Mouse (Mus musculus) hematopoietic stem cell, adult 5-6 weeks (primary cell): Measurements from ENCODE around the gene Ffar3. TPM values are rescaled to one million over a fixed set of nuclear protein-coding genes. Genes with fewer than 3 reads are reported as not detected.
"Not testable (repeated sequence)": the region's sequence is repeated elsewhere in the genome, so short reads cannot be mapped to it uniquely, and the experiment has no call there.

Experiments
- ATAC-seq, 2 experiments: fragments of 125-278 bp in 1 of 2; replicated peaks in 1 of 2; 2 replicates each; pipeline ENCODE4 v1.8.0; 2016 to 2017; ENCODE audit warnings: inconsistent platforms in 2 of 2, mild to moderate bottlenecking in 2 of 2, moderate number of reproducible peaks in 2 of 2, low read depth in 1 of 2, moderate TSS enrichment in 1 of 2; ENCODE audit not compliant: low FRiP score in 2 of 2, poor library complexity in 2 of 2, severe bottlenecking in 2 of 2, insufficient read depth in 1 of 2, low TSS enrichment in 1 of 2
- total RNA-seq: library from RNA; stranded (forward); fragments of 172-1452, 232-1000 nt; gene quantifications from 2 replicates; pipeline ENCODE4 v1.2.3, GENCODE M21; 2017

Gene Ffar3
- total RNA-seq, 1 experiment from 2014 or later: not detected

DNA sequence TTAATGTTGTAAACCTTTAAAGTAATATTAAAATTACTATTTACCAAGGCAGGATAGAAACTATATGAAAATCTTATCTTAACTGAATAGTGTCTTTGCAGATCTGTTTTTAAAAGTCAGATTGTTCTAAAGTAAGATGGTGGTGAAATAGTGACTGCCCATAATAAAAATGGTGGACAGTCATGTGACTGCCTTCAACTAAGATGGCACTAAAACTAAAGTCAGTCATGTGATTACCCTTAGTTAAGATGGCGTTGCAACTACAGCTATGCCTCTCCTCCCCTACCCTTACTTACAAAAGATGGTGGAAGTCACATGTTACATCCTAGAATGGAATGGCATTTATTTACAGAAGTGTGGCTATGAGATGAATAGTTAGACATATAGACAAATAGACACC, 4.6 kb downstream of the Ffar3 start:
- ATAC-seq: no peak

DNA sequence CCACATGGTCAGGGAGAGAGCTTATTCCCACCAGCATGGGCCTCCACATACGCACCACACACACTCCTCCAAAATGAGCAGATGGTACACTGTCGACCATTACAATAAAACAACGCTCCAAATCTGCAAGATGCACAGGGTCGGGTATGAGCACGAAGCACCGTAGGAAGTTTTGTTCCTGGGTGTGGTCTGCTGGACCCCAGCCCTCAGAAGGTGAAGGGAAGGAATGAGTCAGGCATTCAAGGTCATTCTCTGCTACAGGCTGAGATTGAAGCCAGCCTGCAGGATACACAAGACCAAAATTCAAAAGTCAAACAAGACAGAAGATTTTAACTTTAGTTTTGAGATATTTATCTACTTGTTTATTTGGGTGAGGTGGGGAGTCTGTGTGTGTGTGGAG, 8.0 kb downstream of the Ffar3 start:
- ATAC-seq: no peak

GRCm38 (mm10) chr7:30847386-30847785, 8.6 kb downstream of the Ffar3 start:
- no peak for ATAC-seq

GRCm38 (mm10) chr7:30846505-30847053, 9.4 kb downstream of the Ffar3 start:
- peak in 1 of 2 experiments; percentile 29; a peak in 1 of 4 replicates for ATAC-seq

DNA sequence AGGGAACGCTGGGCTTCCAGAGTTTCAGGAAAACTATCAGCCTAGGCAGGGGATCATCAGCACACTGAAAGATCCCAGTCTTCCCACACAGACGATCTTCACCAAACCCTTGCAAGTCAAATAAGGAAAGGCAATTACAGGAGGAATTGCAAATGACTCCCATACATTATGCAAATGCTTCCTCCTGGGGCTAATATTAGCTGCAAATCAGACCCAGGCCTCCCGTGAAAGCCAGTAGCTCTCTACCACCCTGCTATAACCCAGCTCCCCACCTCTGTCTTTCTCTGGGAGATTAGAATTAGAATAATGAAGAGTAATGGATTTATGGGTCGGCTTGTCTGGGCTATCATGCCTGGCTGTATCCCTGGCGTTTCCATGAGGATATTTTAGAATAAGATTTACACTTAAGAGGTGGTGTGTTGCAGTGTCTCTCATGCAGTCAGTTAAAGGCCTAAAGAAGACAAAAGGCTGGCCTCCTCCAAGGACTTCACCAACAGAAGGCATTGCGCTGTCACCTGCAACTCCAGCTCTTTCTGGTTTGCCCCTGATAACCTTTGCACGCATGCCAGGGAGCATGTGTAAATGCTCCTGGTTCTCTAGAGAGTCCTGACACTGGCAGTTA, 11.2 kb downstream of the Ffar3 start:
- no peak for ATAC-seq

DNA sequence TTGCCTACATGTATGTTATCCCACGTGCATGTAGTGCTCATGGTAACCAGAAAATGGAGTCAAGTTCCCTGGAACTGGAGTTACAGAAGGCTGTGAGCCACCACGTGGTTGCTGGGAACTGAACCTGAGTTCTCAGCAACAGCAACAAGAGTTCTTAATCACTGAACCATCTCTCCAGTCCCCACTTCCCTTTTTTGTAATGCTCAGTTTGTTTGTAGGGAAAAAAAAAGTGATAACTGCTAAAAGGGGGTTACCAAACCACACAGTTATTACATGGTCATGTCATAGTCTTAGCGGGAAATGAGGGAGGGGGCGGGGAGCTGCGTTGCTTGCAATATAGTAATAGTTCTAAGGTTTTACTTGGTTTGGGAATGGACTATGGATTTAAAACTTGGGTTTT, 13.9 kb downstream of the Ffar3 start:
- peak; percentile 81 to 92 for ATAC-seq

DNA sequence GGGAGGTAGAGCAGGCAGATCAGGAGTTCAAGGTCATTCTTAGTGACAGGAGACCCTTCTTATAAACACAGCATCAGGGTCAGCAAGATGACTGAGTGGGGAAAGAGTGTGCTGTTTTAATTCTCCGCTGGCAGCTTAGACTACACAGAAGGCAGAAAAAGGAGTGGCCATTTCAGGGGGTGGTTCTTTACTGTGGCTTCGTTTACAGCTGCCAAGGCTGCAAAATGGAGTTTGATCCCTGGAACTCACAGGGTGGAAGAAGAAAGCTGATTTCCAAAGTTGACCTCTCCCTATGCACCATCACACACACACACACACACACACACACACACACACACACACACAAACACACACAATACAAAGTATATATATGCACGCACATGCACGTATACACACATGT, 14.6 kb downstream of the Ffar3 start:
- ATAC-seq: no peak

DNA sequence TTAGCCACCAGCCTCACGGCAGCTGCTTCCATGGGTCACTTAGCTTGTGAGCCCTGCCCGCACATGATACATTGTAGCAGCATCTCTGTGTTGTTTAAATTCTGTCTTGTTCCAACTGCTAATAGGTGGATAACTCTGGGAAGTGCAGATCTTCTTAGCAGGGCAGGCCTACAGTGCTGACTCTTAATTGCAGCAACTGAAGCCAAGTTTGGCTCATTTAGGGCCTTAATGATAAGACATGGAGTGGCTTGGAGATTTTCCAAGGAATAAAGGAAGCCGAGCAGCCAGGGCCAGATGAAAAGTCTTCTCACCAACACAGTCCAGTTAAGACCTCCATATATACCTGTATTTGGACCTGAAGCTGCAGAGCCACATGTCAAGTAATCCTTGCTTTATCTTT, 15.7 kb downstream of the Ffar3 start:
- ATAC-seq: no peak

GRCm38 (mm10) chr7:30837277-30837676, 18.7 kb downstream of the Ffar3 start:
- ATAC-seq: no peak

GRCm38 (mm10) chr7:30832684-30833083, 23.3 kb downstream of the Ffar3 start:
- ATAC-seq: peak; percentile 14 to 27; a peak in 1 of 4 replicates

DNA sequence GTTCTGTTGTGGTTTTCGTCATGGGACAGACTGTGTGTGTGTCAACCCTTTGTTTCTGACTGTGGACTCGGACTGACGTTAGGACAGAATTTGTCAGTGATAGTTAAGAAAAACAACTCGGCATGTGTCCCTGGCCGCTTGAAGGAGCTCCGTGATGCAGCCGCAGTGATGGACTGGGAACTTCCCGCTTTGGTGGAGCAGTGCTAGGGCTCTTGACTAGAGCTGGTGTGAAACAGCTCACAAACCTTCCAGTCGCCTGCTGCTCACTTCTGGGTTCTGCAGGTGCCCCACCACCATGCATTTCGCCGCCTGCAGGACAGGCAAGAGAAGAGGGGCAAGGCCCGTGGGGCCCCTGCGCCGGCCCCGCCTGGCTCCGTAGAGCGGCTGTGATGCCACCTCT, 23.7 kb downstream of the Ffar3 start:
- peak; percentile 49 to 51; a peak in 2 of 4 replicates for ATAC-seq

GRCm38 (mm10) chr7:30829428-30829827, 26.6 kb downstream of the Ffar3 start:
- ATAC-seq: no peak

DNA sequence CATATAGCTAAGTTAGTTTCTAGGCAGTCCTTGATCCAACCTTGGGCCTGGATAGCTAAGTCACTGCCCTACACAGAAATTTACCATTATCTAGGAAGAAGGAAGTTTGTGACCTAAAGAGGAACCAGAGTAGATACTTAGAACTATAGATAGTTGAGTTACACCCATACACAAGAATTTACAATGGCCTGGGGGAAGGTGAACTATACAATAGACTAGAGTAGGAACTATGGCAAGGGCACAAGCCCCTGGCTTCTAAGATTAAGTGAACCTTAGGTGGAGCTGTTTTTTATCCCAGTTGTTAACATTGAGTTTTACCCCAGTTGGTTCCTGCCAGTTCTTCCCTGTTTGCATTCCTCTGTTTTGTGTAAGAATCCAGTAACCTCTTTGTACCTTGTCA, 27.1 kb downstream of the Ffar3 start:
- not testable (repeated sequence) for ATAC-seq

GRCm38 (mm10) chr7:30826660-30827059, 29.3 kb downstream of the Ffar3 start:
- ATAC-seq: no peak

DNA sequence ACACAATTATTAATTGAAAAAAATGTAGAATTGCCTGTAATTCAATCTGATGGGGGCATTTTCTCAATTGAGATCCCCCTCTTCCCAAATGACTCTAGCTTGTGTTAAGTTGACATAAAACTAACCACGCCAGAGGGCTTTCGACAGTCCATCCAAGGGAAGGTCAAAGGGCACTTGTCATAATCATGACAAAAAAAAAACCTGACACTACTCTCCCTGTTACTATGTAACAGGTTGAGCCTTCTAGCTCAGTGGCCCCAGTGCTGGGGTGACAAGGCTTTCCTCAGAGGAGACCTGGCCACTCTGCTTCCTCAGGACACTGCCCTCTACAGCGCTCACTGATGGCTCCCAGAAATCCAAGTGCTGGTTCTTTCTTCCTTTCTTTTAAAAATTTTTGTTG, 31.7 kb downstream of the Ffar3 start:
- no peak for ATAC-seq

- ATAC-seq: no peak
These were observed 32.3 kb downstream of the Ffar3 start, which contains the start of gene Ffar2 for GRCm38 (mm10) chr7:30823675-30824074. Gene Ffar2 (minus strand): TSS chr7:30823775.

DNA sequence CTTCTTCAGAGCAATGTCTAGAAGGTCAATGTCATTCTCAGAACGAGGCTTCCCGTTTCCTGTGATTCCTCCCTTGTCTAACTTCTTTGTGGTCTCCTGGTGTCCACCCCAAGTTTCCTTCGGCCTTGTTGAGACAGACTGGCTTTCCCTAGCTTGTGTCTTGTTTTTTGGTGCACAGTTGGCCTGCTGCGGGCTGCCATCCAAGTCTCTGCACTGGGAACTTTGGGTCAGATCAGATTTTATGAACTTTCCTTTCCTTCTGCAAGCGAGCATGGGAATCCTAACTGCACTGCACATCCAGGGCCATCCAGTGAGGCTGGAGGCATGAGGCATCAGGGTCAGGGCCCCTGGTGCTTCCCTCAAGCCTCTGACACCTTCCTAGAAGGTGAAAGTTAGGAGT, 34.4 kb downstream of the Ffar3 start:
- ATAC-seq: no peak

DNA sequence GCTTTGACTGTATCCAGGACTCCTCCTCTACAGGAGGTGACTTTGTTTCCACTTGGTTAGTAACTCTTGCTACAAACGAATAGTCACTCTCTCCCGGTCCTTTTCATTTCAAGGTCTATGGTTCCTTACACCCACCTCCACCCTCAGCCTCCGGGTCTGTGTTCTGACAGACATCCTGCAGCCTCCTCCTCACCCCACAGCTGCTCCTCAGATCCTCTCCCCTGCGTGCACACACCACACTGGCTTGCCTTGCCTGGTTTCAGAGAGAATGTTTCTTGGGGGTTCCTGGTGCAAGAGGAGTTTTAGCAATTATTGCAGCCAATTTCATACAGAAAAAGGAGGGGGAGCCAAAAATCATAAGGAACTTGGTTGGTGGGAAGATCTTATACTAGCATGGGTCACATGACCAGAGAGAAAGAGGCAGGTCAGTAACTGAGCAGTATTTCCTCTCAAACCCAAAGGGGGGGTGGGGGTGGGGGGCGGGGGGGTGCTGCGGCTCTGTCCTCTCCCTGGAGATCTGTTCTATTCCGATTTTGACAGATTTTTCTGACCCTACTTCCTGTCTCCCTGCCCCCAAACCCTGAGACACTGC, 35.0 kb downstream of the Ffar3 start:
- peak; percentile 61 to 62 for ATAC-seq

DNA sequence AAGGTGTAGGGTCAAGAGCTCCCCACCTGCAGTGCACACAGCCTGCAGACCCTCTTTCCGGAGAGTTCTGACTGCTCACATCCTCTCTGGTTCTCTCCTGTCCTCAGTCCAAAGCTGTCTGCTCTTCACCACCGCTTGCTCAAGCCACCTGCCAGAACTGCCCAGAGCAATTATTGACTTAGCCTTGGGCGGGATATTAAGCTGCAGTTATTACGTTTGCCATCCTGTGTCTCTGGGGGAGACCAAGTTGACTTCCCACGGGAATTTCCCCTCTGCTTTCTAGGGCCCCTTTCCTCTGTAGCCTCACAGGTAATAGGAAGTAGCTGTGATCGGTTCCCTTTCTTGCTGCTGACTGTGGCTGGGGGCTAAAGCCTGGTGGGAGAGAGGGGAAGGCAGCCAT, 35.8 kb downstream of the Ffar3 start:
- 0 out of 4 replicates have a peak, but pooled peaks of 1 of the 2 experiments have one; percentile 18 for ATAC-seq
